Mouse (Mus musculus): ENCODE measurements around the gene Lrmp.

DNA sequence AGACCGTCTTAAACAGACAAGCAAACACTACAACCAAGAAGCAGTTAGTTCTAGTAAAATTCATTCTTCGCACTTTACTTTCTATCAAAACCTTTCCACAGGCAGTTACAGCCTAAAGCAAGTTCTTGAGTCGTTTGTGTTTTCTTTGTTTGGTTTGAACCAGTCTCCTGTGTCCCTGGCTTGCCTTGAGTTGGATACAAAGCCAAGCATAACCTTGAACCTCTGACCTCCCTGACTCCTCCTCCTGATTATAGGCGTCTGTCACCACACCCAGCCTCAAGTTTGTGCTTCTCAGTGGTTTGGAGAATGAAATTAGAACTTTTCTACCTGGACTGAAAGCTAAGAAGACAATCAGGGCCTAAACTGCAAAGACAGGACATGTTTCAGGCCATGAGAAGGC lies 21.0 kb upstream of the Lrmp start:
- TF ChIP-seq CTCF (IDR thresholded peaks at IDR 0.05; ENCODE audit: low read depth), result no peak
- no peak for TF ChIP-seq EP300 (optimal IDR thresholded peaks at IDR 0.05)

Data from stomach, postnatal 0 days (tissue).